Mouse (Mus musculus) limb, embryonic 11.5 days (tissue): ENCODE measurements at regions not wholly inside any gene's neighbourhood (a gene's known extent, or its start where the extent isn't known, plus 50 kb on each side); places are given as distances from the start of the nearest gene placed in this dataset.

ENCODE experiments used
- ATAC-seq: fragments of 200-750 bp; cut with Nextera tagmentation; 2 replicates; pipeline ENCODE4 v1.8.0; 2017; ENCODE audit warnings: low read depth; ENCODE audit not compliant: insufficient number of reproducible peaks, low FRiP score, low TSS enrichment
- DNase-seq: peaks from one replicate; pipeline ENCODE4 v3.0.0-alpha.2; 2015; ENCODE audit warnings: low spot score
- H3K27ac ChIP-seq: fragments of 300-500 bp; sonication (generic); replicated peaks from 2 replicates; pipeline ENCODE4 v1.5.1; 2014; ENCODE audit warnings: low read depth, mild to moderate bottlenecking, low read length
- H3K27me3 ChIP-seq: fragments of 300-500 bp; sonication (generic); 2 replicates; pipeline ENCODE4 v1.6.1; 2014; ENCODE audit warnings: mild to moderate bottlenecking, low read length, mixed read lengths; ENCODE audit not compliant: control insufficient read depth, insufficient read depth
- H3K36me3 ChIP-seq: fragments of 300-500 bp; sonication (generic); 2 replicates; pipeline ENCODE4 v1.6.1; 2014; ENCODE audit warnings: mild to moderate bottlenecking, low read length, moderate library complexity, mixed read lengths; ENCODE audit not compliant: control insufficient read depth, insufficient read depth
- H3K4me1 ChIP-seq: fragments of 300-500 bp; sonication (generic); 2 replicates; pipeline ENCODE4 v1.6.1; 2014; ENCODE audit warnings: low read length, mixed read lengths; ENCODE audit not compliant: control insufficient read depth, insufficient read depth
- H3K4me2 ChIP-seq: fragments of 300-500 bp; sonication (generic); 2 replicates; pipeline ENCODE4 v1.6.1; 2014; ENCODE audit warnings: low read depth, mild to moderate bottlenecking, moderate library complexity; ENCODE audit not compliant: severe bottlenecking
- H3K4me3 ChIP-seq: fragments of 300-500 bp; sonication (generic); 2 replicates; pipeline ENCODE4 v1.5.1; 2014; ENCODE audit warnings: low read depth, low read length
- H3K9ac ChIP-seq: fragments of 300-500 bp; sonication (generic); 2 replicates; pipeline ENCODE4 v1.6.1; 2014; ENCODE audit warnings: mild to moderate bottlenecking, low read length
- H3K9me3 ChIP-seq: fragments of 300-500 bp; sonication (generic); 2 replicates; pipeline ENCODE4 v1.6.1; 2016; ENCODE audit warnings: low read length; ENCODE audit not compliant: control insufficient read depth
- WGBS: fragments of 180-500 bp; shearing (Covaris S2); extraction: QIAGEN DNeasy Blood & Tissue Kit; methylation state at CpG from one replicate; pipeline ENCODE4 v1.1.7; 2014; 5-methylcytosine and 5-hydroxymethylcytosine counted together

DNA sequence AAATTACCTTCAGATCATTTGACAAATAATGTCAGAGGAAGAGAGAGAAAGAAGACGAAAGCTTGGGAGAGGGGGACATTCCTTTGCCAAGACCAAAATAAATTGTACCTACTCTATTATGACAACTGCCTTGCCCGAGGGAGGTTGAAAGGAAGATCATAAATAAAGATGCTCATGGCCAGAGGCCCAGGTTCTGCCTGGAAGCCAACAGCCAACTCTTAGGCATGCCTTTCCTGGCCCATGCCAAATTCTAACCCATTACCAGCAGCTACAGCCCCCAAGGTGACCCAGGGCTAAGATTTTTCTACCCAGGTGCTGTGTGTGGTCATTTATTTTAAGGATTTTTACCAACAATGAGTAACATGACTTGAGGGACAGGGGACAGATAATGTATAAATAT is 54.9 kb downstream of the Cbln1 start:
- H3K4me2 ChIP-seq = no peak overlapping the region

DNA sequence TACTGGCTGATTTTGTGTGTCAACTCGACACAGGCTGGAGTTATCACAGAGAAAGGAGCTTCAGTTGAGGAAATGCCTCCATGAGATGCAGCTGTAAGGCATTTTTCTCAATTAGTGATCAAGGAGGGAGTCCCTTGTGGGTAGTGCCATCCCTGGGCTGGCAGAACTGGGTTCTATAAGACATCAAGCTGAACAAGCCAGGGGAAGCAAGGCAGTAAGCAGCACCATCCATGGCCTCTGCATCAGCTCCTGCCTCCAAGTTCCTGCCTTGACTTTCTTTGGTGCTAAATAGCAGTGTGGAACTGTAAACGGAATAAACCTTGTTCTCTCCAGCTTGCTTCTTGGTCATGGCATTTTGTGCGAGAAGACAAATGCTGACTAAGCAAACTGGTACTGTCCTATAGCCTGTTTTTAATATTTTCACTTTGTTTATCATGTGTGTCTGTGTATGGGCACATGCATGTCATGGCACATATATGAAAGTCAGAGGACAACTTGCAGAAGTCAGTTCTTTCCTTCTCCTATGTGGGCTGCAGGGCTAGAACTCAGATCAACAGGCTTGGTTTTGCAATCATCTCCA is 57.3 kb downstream of the Cbln1 start:
- 88% methylated on average over 3 of the region's 3 CpGs for WGBS
- Histone ChIP-seq H3K27ac (no peak overlapping the region), H3K4me1 (no peaks in the 10 kb centered on the region), H3K36me3 (no peaks in the 10 kb centered on the region), H3K9me3 (no peaks in the 10 kb centered on the region), H3K9ac (no peak overlapping the region), H3K27me3 (no peaks in the 10 kb centered on the region), H3K4me3 (no peak overlapping the region), H3K4me2 (no peak overlapping the region)
- DNase-seq (no peak), ATAC-seq (no peak)

More for the DNA sequence above, 54.9 kb downstream of the Cbln1 start:
- H3K4me3 ChIP-seq = no peak overlapping the region
- no peak overlapping the region for H3K9ac ChIP-seq
- no peaks in the 10 kb centered on the region for H3K36me3 ChIP-seq
- WGBS = 77% methylated on average over 2 of the region's 2 CpGs
- H3K27me3 ChIP-seq = no peaks in the 10 kb centered on the region
- H3K4me1 ChIP-seq = 0 out of 2 replicates have a peak, but pooled peaks cover 5% of the 10 kb centered on the region
- H3K9me3 ChIP-seq = no peaks in the 10 kb centered on the region
- no peak overlapping the region for H3K27ac ChIP-seq
- no peak for ATAC-seq
- DNase-seq = no peak

DNA sequence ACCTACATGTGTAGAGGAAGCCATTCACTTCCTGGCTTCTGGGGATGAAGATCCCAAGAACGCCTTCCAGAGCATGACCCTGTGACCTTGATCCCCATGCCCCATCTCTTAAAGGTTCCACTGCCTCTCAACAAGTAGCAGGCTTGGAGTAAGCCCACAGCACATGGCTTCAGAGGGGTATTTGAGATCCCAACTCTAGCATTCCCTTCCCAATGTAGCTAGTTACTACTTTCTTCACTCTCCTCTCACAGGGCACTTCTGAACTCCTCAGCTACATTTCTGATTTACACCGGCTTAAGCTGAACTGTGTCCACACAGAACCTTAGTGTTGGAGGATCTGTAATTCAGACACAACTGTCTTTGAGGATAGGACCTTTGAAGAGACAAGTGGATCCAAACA is 83.4 kb downstream of the Cbln1 start:
- no peak overlapping the region for H3K4me3 ChIP-seq
- no peak overlapping the region for H3K9ac ChIP-seq
- 70% methylated on average over 2 of the region's 2 CpGs for WGBS
- no peak for DNase-seq
- no peaks in the 10 kb centered on the region for H3K27me3 ChIP-seq
- H3K36me3 ChIP-seq = no peaks in the 10 kb centered on the region
- H3K4me1 ChIP-seq = no peaks in the 10 kb centered on the region
- no peak overlapping the region for H3K27ac ChIP-seq
- no peaks in the 10 kb centered on the region; the same call in 1 of the 2 replicates for H3K9me3 ChIP-seq
- no peak overlapping the region for H3K4me2 ChIP-seq
- ATAC-seq = no peak

DNA sequence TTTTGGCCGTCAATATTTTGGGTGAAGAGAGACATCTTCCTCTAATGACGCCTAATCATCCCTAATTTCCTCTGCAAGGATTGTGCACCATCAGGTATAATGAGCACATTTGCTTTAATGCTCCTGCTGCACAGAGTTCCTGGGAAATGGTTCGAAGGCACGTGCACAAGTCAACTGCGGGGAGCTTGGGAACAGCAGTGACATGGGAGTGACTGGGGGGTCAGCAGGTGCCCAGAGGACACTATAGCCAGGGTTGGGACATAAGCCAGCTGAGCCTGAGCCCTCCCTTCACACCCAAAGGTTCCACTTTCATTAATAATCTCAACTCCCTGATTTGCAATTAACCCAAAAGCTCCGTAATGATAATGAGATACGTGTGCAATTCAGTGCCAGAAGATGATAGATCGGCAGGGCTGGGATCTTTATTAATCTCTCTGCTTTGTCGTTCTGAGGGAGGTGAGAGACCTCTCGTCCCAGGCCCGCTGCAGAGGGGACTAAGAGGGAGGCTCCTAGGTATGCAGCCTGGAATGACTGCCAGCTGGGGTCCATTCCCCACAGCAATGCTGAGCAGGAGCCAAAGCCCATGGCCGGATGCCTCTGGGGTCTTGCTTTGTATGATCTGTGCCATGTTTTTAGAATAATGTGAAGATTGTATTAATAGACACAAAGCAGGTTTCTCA is 88.7 kb downstream of the Cbln1 start:
- no peak for DNase-seq
- no peak for ATAC-seq
- Histone ChIP-seq H3K4me1 (no peaks in the 10 kb centered on the region), H3K27me3 (no peaks in the 10 kb centered on the region), H3K4me2 (no peak overlapping the region), H3K36me3 (no peaks in the 10 kb centered on the region), H3K9ac (no peak overlapping the region), H3K4me3 (no peak overlapping the region), H3K27ac (no peak overlapping the region), H3K9me3 (no peaks in the 10 kb centered on the region)
- 72% methylated on average over 12 of the region's 12 CpGs for WGBS

DNA sequence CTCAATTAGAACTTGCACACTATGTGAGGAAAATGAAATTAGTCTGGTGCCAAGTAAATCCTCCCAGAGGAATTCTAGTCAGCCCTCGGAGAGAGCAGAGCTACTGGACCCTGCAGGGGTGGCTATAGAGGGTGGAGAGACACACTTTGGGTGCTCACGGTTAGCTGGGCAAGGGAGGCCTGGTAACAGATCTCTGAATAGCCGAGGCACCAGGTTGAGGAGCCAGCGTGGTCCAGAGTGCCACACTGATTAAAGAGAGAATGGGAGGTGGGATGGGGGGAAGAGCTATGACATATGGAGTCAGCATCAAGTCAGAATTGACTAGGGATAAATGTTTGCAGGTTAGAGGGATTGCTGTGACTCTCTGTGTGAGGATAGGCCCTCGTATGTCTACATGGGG is 90.1 kb downstream of the Cbln1 start:
- DNase-seq (no peak), ATAC-seq (no peak)
- Histone ChIP-seq H3K4me3 (no peak overlapping the region), H3K9ac (no peak overlapping the region), H3K27me3 (no peaks in the 10 kb centered on the region), H3K36me3 (no peaks in the 10 kb centered on the region), H3K27ac (no peak overlapping the region), H3K4me2 (no peak overlapping the region), H3K4me1 (no peaks in the 10 kb centered on the region), H3K9me3 (no peaks in the 10 kb centered on the region)
- WGBS = 80% methylated on average over 5 of the region's 5 CpGs

DNA sequence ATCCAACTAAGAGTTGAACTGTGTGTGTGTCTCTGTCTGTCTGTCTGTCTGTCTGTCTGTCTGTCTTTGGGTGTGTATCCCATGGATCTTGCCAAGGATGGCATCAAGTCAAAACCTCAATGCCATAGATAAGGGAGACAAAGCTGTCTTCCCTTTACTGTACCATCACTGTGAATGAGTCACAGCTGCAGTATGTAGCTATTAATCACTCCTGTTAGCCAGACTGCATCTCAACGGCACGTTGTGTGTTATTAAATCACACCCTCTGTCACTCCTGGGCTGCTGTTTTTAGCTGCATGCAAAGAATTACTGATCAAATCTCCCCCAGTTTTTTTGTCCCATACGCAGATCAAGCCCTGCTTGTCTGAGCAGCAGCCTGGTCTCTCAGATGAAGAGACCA is 91.6 kb downstream of the Cbln1 start:
- ATAC-seq (no peak), DNase-seq (no peak)
- Histone ChIP-seq H3K9ac (no peak overlapping the region), H3K4me2 (no peak overlapping the region), H3K27me3 (no peaks in the 10 kb centered on the region), H3K4me1 (peaks cover 3% of the 10 kb centered on the region), H3K36me3 (no peaks in the 10 kb centered on the region), H3K9me3 (no peaks in the 10 kb centered on the region), H3K4me3 (no peak overlapping the region), H3K27ac (no peak overlapping the region)
- 48% methylated on average over 3 of the region's 3 CpGs for WGBS

DNA sequence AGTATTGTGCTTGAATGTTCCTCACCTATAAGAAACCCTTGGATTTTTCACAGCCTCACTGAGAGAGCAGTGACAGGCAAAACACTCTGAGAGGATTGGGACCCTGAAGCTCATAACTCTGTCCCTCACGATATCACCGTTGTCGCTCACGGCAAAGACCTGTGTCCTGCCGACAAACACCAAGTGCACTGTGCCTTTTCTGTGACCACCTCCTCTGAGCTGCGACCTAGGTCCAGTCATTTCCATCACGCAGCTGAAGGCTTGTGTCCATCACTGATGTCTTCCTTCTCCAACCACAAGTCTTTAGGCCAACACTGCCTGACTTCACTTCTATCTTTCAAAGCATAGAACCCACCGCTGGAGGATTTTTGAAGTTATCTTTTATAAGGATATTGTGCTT is 93.1 kb downstream of the Cbln1 start:
- no peaks in the 10 kb centered on the region for H3K27me3 ChIP-seq
- no peak for ATAC-seq
- H3K4me3 ChIP-seq = no peak overlapping the region
- peaks cover 18% of the 10 kb centered on the region for H3K4me1 ChIP-seq
- no peak overlapping the region for H3K27ac ChIP-seq
- H3K4me2 ChIP-seq = no peak overlapping the region
- DNase-seq = no peak
- H3K9me3 ChIP-seq = no peaks in the 10 kb centered on the region
- WGBS = 88% methylated on average over 8 of the region's 8 CpGs
- H3K36me3 ChIP-seq = no peaks in the 10 kb centered on the region
- no peak overlapping the region for H3K9ac ChIP-seq

DNA sequence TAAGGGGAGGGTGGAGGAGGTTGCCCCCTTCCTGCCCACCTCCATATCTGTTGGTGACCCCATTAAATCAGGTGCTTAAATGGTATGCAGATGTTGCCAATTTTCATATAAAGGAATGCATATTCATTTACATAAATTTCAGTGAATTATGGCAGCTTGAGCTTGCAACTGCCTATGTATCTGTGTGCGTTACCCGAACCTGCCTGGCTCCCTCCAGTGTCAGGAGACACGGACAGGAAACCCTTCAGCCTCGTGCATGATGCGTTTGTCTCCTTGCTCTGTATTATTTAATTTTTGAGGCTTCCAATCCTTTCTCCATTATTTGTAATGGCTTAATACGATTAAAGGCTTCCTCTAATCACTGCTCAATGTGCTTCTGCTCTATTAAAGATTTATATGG is 98.4 kb downstream of the Cbln1 start:
- no peak for ATAC-seq
- Histone ChIP-seq H3K4me3 (no peak overlapping the region), H3K9me3 (no peaks in the 10 kb centered on the region), H3K4me1 (peaks cover 31% of the 10 kb centered on the region), H3K27ac (no peak overlapping the region), H3K27me3 (no peaks in the 10 kb centered on the region), H3K4me2 (peak overlapping the region; percentile 5; the same call in 1 of the 2 replicates), H3K9ac (no peak overlapping the region), H3K36me3 (no peaks in the 10 kb centered on the region)
- WGBS = 10% methylated on average over 6 of the region's 6 CpGs
- DNase-seq = no peak

DNA sequence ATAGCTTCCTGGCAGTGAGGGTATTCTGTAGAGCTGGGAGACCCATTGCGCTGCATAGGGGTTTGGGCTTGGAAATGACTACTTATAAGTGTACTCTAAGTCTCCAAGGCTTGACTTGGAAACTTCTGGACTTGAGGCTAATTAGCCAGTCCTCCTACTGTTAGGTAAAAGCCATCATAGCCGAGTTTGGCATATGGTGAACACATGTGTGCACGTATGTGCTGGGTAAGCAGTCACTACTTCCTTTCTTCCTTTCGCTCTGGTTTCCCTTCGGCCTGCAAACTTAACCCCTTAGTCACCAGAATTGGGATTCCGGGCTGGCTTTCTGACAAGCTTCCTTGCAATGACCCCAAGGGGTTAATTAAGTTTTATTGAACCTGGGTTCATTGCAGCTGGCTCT is 98.9 kb downstream of the Cbln1 start:
- DNase-seq (peak; percentile 86), ATAC-seq (peak; percentile 86)
- H3K9me3 ChIP-seq = no peaks in the 10 kb centered on the region
- H3K27ac ChIP-seq = peak overlapping the region; percentile 64; the same call in 1 of the 2 replicates
- H3K27me3 ChIP-seq = no peaks in the 10 kb centered on the region
- no peaks in the 10 kb centered on the region for H3K36me3 ChIP-seq
- WGBS = 5% methylated on average over 6 of the region's 6 CpGs
- no peak overlapping the region for H3K4me2 ChIP-seq
- H3K4me1 ChIP-seq = peaks cover 31% of the 10 kb centered on the region
- no peak overlapping the region for H3K9ac ChIP-seq
- no peak overlapping the region for H3K4me3 ChIP-seq
